Mouse (Mus musculus) heart, postnatal 36 days (tissue): ENCODE measurements around the gene Slc17a6. TPM values are rescaled to one million over a fixed set of nuclear protein-coding genes. Genes with fewer than 3 reads are reported as not detected.

ENCODE experiments used
- DNase-seq, 2 experiments: peaks; one replicate each; pipeline ENCODE4 v3.0.0; 2021 to 2022
- intact Hi-C: fragments of 180-260 bp; cut with DNase I; formaldehyde crosslinking; loops from one replicate; pipeline ENCODE4 v1.15.1; 2025
- total RNA-seq, 2 experiments: library from RNA; stranded (reverse); gene quantifications; 2 replicates each; pipeline ENCODE4 v1.2.3; 2021

Slc17a6 gene
- total RNA-seq, result not detected

GRCm38 (mm10) chr7:51621694-51622145 is at the start of gene Slc17a6:
Gene Slc17a6, plus strand, starts transcription at chr7:51622006.
- intact Hi-C loops, result no loop called here
- peak; percentile 28 to 32 for DNase-seq

GRCm38 (mm10) chr7:51600021-51600420 is 21.8 kb upstream of the Slc17a6 start:
- intact Hi-C loops, result no loop called here
- no peak for DNase-seq

- intact Hi-C loops, result no loop called here
- no peak for DNase-seq
These were observed 18.1 kb upstream of the Slc17a6 start for GRCm38 (mm10) chr7:51603741-51604140.

- DNase-seq, result no peak
These were observed 7.4 kb upstream of the Slc17a6 start for GRCm38 (mm10) chr7:51614404-51614803.

GRCm38 (mm10) chr7:51617941-51618340 is 3.9 kb upstream of the Slc17a6 start:
- intact Hi-C loops, result loop anchor here (1.0 to 5.0 kb wide), 2 partner anchors 199 to 354 kb away; no protein-coding TSS in a partner anchor
- no peak for DNase-seq

More at GRCm38 (mm10) chr7:51614404-51614803, 7.4 kb upstream of the Slc17a6 start:
- intact Hi-C loops, result no loop called here

GRCm38 (mm10) chr7:51618412-51618811 is 3.4 kb upstream of the Slc17a6 start:
- intact Hi-C loops, result loop anchor here (1.0 to 5.0 kb wide), 2 partner anchors 199 to 354 kb away; no protein-coding TSS in a partner anchor
- no peak for DNase-seq

GRCm38 (mm10) chr7:51619977-51620376 is 1.8 kb upstream of the Slc17a6 start:
- no peak for DNase-seq
- intact Hi-C loops, result loop anchor here (5.0 kb wide), 1 partner anchor 197 kb away; no protein-coding TSS in a partner anchor

GRCm38 (mm10) chr7:51622196-51622595 is 390 bp downstream of the Slc17a6 start:
- intact Hi-C loops, result no loop called here
- no peak for DNase-seq

GRCm38 (mm10) chr7:51622666-51623065 is 860 bp downstream of the Slc17a6 start:
- no peak for DNase-seq
- intact Hi-C loops, result no loop called here

- no peak for DNase-seq
- intact Hi-C loops, result no loop called here
These were observed 2.6 kb downstream of the Slc17a6 start for GRCm38 (mm10) chr7:51624336-51624897.

- DNase-seq, result no peak
- intact Hi-C loops, result no loop called here
These were observed 3.4 kb downstream of the Slc17a6 start for GRCm38 (mm10) chr7:51625161-51625560.

- no peak for DNase-seq
- intact Hi-C loops, result no loop called here
These were observed 3.9 kb downstream of the Slc17a6 start for GRCm38 (mm10) chr7:51625591-51626255.

- DNase-seq, result no peak
- intact Hi-C loops, result no loop called here
These were observed 4.7 kb downstream of the Slc17a6 start for GRCm38 (mm10) chr7:51626451-51627000.

GRCm38 (mm10) chr7:51627001-51627631 is 5.3 kb downstream of the Slc17a6 start:
- intact Hi-C loops, result no loop called here
- no peak for DNase-seq

- intact Hi-C loops, result no loop called here
- no peak for DNase-seq
These were observed 5.9 kb downstream of the Slc17a6 start for GRCm38 (mm10) chr7:51627666-51628065.

GRCm38 (mm10) chr7:51628349-51628748 is 6.5 kb downstream of the Slc17a6 start:
- no peak for DNase-seq
- intact Hi-C loops, result no loop called here

GRCm38 (mm10) chr7:51629206-51629605 is 7.4 kb downstream of the Slc17a6 start:
- DNase-seq, result no peak
- intact Hi-C loops, result no loop called here

- DNase-seq, result no peak
- intact Hi-C loops, result no loop called here
These were observed 9.4 kb downstream of the Slc17a6 start for GRCm38 (mm10) chr7:51631171-51631570.

GRCm38 (mm10) chr7:51632543-51633229 is 10.9 kb downstream of the Slc17a6 start:
- intact Hi-C loops, result no loop called here
- DNase-seq, result no peak

- no peak for DNase-seq
- intact Hi-C loops, result no loop called here
These were observed 11.5 kb downstream of the Slc17a6 start for GRCm38 (mm10) chr7:51633230-51633844.
